Mouse (Mus musculus) liver, embryonic 14.5 days (tissue): ENCODE data around the gene Rtl5.

Source experiments
- CTCF ChIP-seq: IDR thresholded peaks from 2 replicates; pipeline ENCODE4 v1.5.1; 2016; ENCODE audit warnings: antibody characterized with exemption, low read depth, control low read depth
- EP300 ChIP-seq: IDR thresholded peaks from 2 replicates; pipeline ENCODE4 v1.6.1; 2016; ENCODE audit warnings: antibody characterized with exemption, low read depth

GRCm38 (mm10) chrX:102067118-102067517 lies 4.0 kb downstream of the Rtl5 start:
- no peak for TF ChIP-seq CTCF
- TF ChIP-seq EP300 = no peak
